Mouse (Mus musculus) stomach, embryonic 16.5 days (tissue): Measurements from ENCODE around the gene Mkks. TPM values are rescaled to one million over a fixed set of nuclear protein-coding genes. Genes with fewer than 3 reads are reported as not detected.
A peak's percentile ranks its signal among the peaks of the same experiment; 100 is the strongest.

Experiments used
- ATAC-seq: fragments of 200-750 bp; cut with Nextera tagmentation; 2 replicates; pipeline ENCODE4 v1.8.0; 2017; ENCODE audit warnings: moderate number of reproducible peaks, moderate TSS enrichment; ENCODE audit not compliant: insufficient read depth, low FRiP score
- H3K27ac ChIP-seq: fragments of 300-500 bp; sonication (generic); 2 replicates; pipeline ENCODE4 v1.5.1; 2014; ENCODE audit warnings: low read length
- H3K27me3 ChIP-seq: fragments of 300-500 bp; sonication (generic); 2 replicates; pipeline ENCODE4 v1.6.1; 2014; ENCODE audit warnings: low read length, control low read depth, mixed read lengths; ENCODE audit not compliant: control insufficient read depth, insufficient read depth
- H3K36me3 ChIP-seq: fragments of 300-500 bp; sonication (generic); 2 replicates; pipeline ENCODE4 v1.6.1; 2014; ENCODE audit warnings: low read length; ENCODE audit not compliant: control insufficient read depth, insufficient read depth
- H3K4me1 ChIP-seq: fragments of 300-500 bp; sonication (generic); 2 replicates; pipeline ENCODE4 v1.6.1; 2014; ENCODE audit warnings: low read length, control low read depth, mixed read lengths; ENCODE audit not compliant: control insufficient read depth, insufficient read depth
- H3K4me2 ChIP-seq: fragments of 300-500 bp; sonication (generic); 2 replicates; pipeline ENCODE4 v1.6.1; 2014; ENCODE audit warnings: low read depth, low read length, mixed read lengths
- H3K4me3 ChIP-seq: fragments of 300-500 bp; sonication (generic); replicated peaks from 2 replicates; pipeline ENCODE4 v1.5.1; 2014; ENCODE audit warnings: mild to moderate bottlenecking, low read length
- H3K9ac ChIP-seq: fragments of 300-500 bp; sonication (generic); 2 replicates; pipeline ENCODE4 v1.6.1; 2014; ENCODE audit warnings: low read length
- H3K9me3 ChIP-seq: fragments of 300-500 bp; sonication (generic); replicated peaks from 2 replicates; pipeline ENCODE4 v1.6.1; 2016; ENCODE audit warnings: low read length, control low read depth; ENCODE audit not compliant: control insufficient read depth
- WGBS: fragments of 180-500 bp; shearing (Covaris S2); extraction: QIAGEN DNeasy Blood & Tissue Kit; methylation state at CpG from one replicate; pipeline ENCODE4 v1.1.7; 2014; 5-methylcytosine and 5-hydroxymethylcytosine counted together
- polyA plus RNA-seq: library from polyadenylated mRNA; unstranded; fragments of >200 nt; fragmentation: Nextera tagmentation; extraction: Ambion mirVana; gene quantifications from 2 replicates; pipeline ENCODE4 v1.2.1, GENCODE M21; 2015

The Mkks gene
- polyA plus RNA-seq, 1 experiment from 2014 or later = 13.7 TPM

DNA sequence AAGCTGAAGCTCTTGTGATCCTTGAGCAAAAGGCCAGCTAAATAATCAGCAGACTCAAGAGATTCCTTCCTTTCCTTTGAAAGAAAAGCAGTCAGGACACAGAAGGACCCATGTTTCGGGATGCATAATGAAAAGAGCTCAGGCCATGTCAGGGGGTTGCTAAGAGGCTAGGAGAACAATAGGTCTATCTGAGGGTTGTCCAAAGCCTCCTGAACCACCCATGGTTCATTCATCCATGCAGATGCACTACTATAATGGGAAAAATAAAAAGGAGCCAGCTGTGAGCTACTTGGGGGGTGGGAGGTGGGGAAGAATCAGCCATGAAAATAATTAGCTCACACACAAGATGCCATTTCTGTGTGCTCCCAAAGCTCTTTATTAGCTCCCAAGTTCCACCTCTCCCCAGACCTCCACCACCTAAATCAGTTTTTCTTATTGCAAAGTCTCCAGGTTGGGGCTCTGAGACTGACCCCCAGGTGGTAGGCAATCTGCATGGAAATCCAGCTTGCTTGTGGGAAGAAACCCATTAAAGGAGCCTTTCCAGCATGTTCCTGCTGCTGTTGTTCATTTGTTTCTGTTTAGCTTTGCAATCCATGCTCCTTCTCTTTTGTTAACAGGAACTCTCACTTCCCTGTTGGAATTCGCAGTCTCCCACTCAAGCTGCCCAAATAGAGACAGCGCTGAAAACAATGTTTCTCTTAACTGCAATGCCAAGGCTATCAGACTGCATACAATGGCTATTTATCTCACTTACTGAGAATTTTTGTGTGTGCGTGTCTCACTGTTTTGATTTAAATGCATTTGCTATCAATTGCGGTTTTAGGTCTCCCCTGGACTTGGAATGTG is 36.4 kb downstream of the Mkks start:
- Histone ChIP-seq H3K36me3 (no peaks in the 10 kb centered on the region), H3K27me3 (no peaks in the 10 kb centered on the region), H3K9ac (no peak overlapping the region), H3K4me2 (no peak overlapping the region), H3K27ac (no peak overlapping the region), H3K4me1 (no peaks in the 10 kb centered on the region), H3K4me3 (no peak overlapping the region), H3K9me3 (no peaks in the 10 kb centered on the region)
- no peak for ATAC-seq
- 56% methylated on average over 5 of the region's 5 CpGs for WGBS

DNA sequence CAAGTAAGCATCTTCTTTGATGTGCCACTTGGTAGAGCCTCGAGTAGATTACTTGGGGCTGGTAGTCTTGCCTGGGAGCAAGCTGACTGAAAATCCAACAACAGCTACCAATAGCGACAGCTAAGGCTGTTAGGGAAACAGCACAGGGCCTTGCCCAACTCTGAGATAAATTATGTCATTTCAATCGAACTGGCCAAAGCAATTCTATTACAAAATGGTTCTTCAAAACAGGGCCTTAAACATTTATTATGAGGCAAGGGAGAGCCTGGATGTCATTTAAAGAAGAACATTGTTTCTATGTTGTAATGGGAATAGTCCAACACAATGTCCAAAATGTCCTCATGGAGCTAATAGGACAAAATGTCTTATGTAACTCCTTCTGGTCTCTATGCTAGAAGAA is 40.8 kb downstream of the Mkks start:
- ATAC-seq = no peak
- 69% methylated on average over 3 of the region's 3 CpGs for WGBS
- no peak overlapping the region for H3K4me3 ChIP-seq

DNA sequence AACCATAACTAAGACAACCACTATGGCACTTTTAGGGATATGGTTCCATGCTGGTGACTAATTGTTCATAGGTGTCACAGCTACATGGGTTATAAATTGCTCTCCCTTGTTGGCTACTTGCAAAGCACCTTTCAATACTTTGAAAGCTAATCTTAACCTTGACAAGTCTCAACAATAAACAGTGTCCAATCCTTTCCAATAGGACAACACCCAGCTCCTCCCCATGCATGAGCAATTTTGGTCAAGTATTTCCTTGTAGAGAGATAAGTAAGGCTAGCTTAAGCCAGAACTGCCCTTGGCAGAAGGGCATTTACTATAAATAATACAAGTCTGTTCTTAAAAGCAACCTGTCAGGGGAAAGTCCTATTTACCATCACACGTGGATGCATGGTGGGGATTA is 53.2 kb downstream of the Mkks start:
- 26% methylated on average over 1 of the region's 1 CpGs for WGBS
- no peak overlapping the region for H3K9ac ChIP-seq
- H3K9me3 ChIP-seq = no peaks in the 10 kb centered on the region
- peak; percentile 62; the same call in 1 of the 2 replicates for ATAC-seq
- H3K36me3 ChIP-seq = no peaks in the 10 kb centered on the region
- no peak overlapping the region for H3K27ac ChIP-seq
- no peaks in the 10 kb centered on the region for H3K27me3 ChIP-seq
- no peak overlapping the region for H3K4me2 ChIP-seq
- H3K4me1 ChIP-seq = no peaks in the 10 kb centered on the region
- H3K4me3 ChIP-seq = no peak overlapping the region

More for the DNA sequence above, 40.8 kb downstream of the Mkks start:
- Histone ChIP-seq H3K9ac (no peak overlapping the region), H3K36me3 (no peaks in the 10 kb centered on the region), H3K4me2 (no peak overlapping the region), H3K9me3 (no peaks in the 10 kb centered on the region), H3K4me1 (no peaks in the 10 kb centered on the region), H3K27ac (no peak overlapping the region), H3K27me3 (no peaks in the 10 kb centered on the region)

DNA sequence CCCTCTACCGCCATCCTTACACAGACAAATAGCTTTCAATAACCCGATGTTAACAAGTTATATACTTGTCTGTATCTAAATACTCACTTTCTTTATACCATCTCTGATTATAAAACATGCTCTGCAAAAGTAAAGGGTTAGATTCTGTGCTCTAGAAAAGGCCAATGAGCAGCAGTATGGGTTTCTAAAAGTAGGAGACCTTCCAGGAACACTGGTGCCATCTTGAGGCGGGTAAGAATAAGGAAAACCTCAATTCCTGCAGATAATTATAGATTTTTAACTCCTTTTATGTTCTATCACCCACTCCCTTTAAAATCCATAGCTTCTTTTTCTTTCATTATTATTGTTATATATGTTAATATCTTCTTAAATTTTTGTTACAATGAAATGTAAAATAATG is 55.3 kb downstream of the Mkks start:
- WGBS = 67% methylated on average over 3 of the region's 3 CpGs
- no peaks in the 10 kb centered on the region for H3K4me1 ChIP-seq

DNA sequence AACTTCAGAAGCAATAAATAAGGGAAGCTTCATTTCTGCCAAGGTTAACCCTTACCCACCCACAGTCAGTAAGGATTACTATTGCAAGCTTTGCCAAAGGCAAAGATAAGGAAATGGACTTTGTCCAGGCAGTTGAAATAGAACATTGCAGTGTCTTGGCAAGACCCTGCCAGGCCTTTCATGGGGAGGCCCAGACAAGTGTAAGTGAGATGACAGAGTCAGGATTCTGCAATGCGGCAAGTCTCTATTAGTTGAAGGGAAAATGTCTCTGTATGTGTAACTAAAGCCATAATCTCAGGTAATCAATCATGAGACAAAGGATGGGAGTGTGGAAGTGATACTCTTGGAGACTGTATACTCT is 56.5 kb downstream of the Mkks start:
- no peaks in the 10 kb centered on the region for H3K27me3 ChIP-seq
- no peaks in the 10 kb centered on the region for H3K9me3 ChIP-seq
- no peak overlapping the region for H3K4me2 ChIP-seq
- H3K9ac ChIP-seq = no peak overlapping the region
- peak; percentile 40; the same call in 1 of the 2 replicates for ATAC-seq
- 62% methylated on average over 1 of the region's 1 CpGs for WGBS
- H3K27ac ChIP-seq = no peak overlapping the region
- H3K4me3 ChIP-seq = no peak overlapping the region
- H3K36me3 ChIP-seq = no peaks in the 10 kb centered on the region
- H3K4me1 ChIP-seq = no peaks in the 10 kb centered on the region

More for the DNA sequence above, 55.3 kb downstream of the Mkks start:
- Histone ChIP-seq H3K9ac (no peak overlapping the region), H3K27ac (no peak overlapping the region), H3K27me3 (no peaks in the 10 kb centered on the region), H3K4me2 (no peak overlapping the region), H3K9me3 (no peaks in the 10 kb centered on the region), H3K36me3 (no peaks in the 10 kb centered on the region), H3K4me3 (no peak overlapping the region)
- no peak for ATAC-seq

DNA sequence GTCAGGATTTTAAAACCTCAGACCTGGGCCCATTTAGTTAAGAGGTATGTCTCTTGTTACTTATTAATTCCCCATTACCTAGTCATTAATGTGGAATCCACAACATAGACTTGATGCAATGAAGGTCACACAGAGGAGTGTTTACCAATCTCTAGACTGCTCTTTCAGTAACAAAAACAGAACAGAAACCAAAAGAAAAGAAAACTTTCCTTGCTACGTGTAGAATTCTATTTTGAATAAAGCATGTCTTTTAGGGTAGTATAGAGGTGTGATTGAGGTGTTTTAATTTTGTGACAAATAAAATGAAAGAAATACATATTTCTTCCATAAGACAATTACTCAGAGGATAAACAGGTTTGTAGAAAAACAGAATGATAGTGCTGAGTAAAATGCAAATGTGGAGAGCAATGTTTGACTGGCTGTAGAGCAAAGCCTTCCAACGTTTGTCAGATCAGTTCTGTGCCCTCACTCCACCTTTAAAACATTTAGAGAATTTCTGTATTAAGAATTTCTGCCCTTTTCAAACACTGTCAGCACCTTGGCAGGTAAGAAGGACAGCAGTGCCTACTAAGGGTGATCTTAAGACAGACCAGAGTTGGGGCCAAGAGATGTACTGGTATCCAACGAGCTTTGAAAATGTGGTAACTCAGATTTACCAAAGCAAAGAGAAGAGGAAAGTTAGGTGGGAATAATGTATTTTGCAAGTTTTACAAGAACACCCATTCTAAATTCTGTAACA is 57.0 kb downstream of the Mkks start:
- WGBS = 68% methylated on average over 3 of the region's 3 CpGs
- Histone ChIP-seq H3K27ac (no peak overlapping the region), H3K4me1 (no peaks in the 10 kb centered on the region), H3K27me3 (no peaks in the 10 kb centered on the region), H3K4me2 (no peak overlapping the region), H3K36me3 (no peaks in the 10 kb centered on the region), H3K4me3 (no peak overlapping the region), H3K9me3 (no peaks in the 10 kb centered on the region), H3K9ac (no peak overlapping the region)
- ATAC-seq = no peak

DNA sequence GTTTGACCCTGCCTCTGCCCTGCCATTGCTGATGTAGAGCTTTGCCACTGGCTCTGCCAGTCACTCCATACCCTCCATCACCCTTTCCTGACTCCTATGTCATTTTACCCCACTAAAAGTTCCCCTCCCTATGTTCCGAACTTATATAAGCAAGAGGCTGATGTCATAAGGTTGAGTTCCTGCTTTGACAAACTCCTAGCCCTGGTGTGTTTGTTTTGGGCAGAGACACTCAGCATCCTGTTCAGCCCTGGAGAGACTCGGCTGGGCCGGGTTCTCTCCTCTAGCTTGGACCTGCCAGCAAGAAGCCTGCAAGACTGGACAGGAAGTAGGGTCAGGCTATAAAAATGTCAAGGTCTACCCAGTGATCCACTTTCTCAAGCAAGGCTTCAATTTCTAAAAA is 58.3 kb downstream of the Mkks start:
- H3K9me3 ChIP-seq = no peaks in the 10 kb centered on the region
- no peaks in the 10 kb centered on the region for H3K27me3 ChIP-seq
- H3K4me2 ChIP-seq = no peak overlapping the region
- H3K27ac ChIP-seq = no peak overlapping the region
- WGBS = 47% methylated on average over 3 of the region's 3 CpGs
- no peak overlapping the region for H3K4me3 ChIP-seq
- no peaks in the 10 kb centered on the region for H3K4me1 ChIP-seq
- H3K9ac ChIP-seq = no peak overlapping the region
- ATAC-seq = no peak
- no peaks in the 10 kb centered on the region for H3K36me3 ChIP-seq

DNA sequence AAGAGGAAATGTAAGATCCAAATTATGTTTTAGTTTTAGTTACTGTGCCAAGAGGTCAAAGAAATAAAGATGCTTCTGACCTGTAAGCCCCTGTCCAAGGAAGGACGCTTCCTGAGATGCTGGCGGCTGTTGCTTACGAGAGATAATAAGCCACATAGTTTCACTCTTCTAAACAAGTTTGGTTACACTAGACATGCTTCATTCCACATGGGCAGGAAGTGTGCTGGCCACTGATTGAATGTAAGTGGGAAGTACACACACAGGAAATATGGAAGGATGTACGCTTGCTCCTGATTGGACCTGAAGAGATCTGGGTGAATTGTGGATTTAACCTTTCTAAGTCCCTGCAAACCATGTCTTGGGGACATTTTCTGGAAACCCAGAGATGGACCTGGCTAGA is 63.6 kb downstream of the Mkks start:
- WGBS = 71% methylated on average over 4 of the region's 4 CpGs
- H3K4me1 ChIP-seq = no peaks in the 10 kb centered on the region; the same call in 1 of the 2 replicates
- no peak for ATAC-seq

More for the DNA sequence above, 63.6 kb downstream of the Mkks start:
- H3K9me3 ChIP-seq = no peaks in the 10 kb centered on the region
- no peak overlapping the region for H3K4me2 ChIP-seq
- H3K4me3 ChIP-seq = no peak overlapping the region
- no peak overlapping the region for H3K27ac ChIP-seq
- no peaks in the 10 kb centered on the region for H3K27me3 ChIP-seq
- no peak overlapping the region for H3K9ac ChIP-seq
- H3K36me3 ChIP-seq = no peaks in the 10 kb centered on the region
